Mouse (Mus musculus): ENCODE data around the gene Ctcf. TPM values are rescaled to one million over a fixed set of nuclear protein-coding genes. Genes with fewer than 3 reads are reported as not detected.

The Ctcf gene
- polyA plus RNA-seq, 2 experiments: 48.1 to 97.8 TPM

- 82% methylated on average over 4 of the region's 4 CpGs for WGBS
- Histone ChIP-seq H3K9me3 (ENCODE audit: control insufficient read depth, low read length) (no peaks in the 10 kb centered on the region), H3K27ac (replicated peaks; ENCODE audit: low read depth, low read length) (no peak overlapping the region), H3K4me2 (replicated peaks; ENCODE audit: low read depth, low read length, severe bottlenecking) (no peak overlapping the region), H3K4me1 (ENCODE audit: control insufficient read depth, insufficient read depth, low read length) (peaks cover 25% of the 10 kb centered on the region), H3K36me3 (ENCODE audit: control insufficient read depth, insufficient read depth, low read length) (peaks cover 59% of the 10 kb centered on the region), H3K4me3 (replicated peaks; ENCODE audit: low read length) (no peak overlapping the region), H3K27me3 (ENCODE audit: control insufficient read depth, insufficient read depth, low read length) (no peaks in the 10 kb centered on the region), H3K9ac (ENCODE audit: low read depth, low read length, severe bottlenecking) (no peak overlapping the region)
- no peak for DNase-seq (ENCODE audit: low spot score)
- ATAC-seq (ENCODE audit: low FRiP score, low read depth): no peak
- TF ChIP-seq POLR2A (IDR thresholded peaks at IDR 0.05; ENCODE audit: borderline replicate concordance, extremely low read depth, insufficient read depth, insufficient read length): no peak
Measured at GRCm38 (mm10) chr8:105621841-105622240, 14.5 kb upstream of the Ctcf start.

GRCm38 (mm10) chr8:105622421-105622920, 13.9 kb upstream of the Ctcf start:
- no peak for TF ChIP-seq POLR2A (IDR thresholded peaks at IDR 0.05; ENCODE audit: borderline replicate concordance, extremely low read depth, insufficient read depth, insufficient read length)
- H3K36me3 ChIP-seq (ENCODE audit: control insufficient read depth, insufficient read depth, low read length): peaks cover 53% of the 10 kb centered on the region
- no peaks in the 10 kb centered on the region for H3K9me3 ChIP-seq (ENCODE audit: control insufficient read depth, low read length)
- no peak overlapping the region for H3K4me3 ChIP-seq (replicated peaks; ENCODE audit: low read length)
- peaks cover 25% of the 10 kb centered on the region for H3K4me1 ChIP-seq (ENCODE audit: control insufficient read depth, insufficient read depth, low read length)
- H3K9ac ChIP-seq (ENCODE audit: low read depth, low read length, severe bottlenecking): no peak overlapping the region
- peak; percentile 88 for ATAC-seq (ENCODE audit: low FRiP score, low read depth)
- peak; percentile 96 for DNase-seq (ENCODE audit: low spot score)
- no peaks in the 10 kb centered on the region for H3K27me3 ChIP-seq (ENCODE audit: control insufficient read depth, insufficient read depth, low read length)
- H3K27ac ChIP-seq (replicated peaks; ENCODE audit: low read depth, low read length): 0 out of 2 replicates have a peak overlapping the region, but pooled peaks have one; percentile 6
- WGBS: 2% methylated on average over 8 of the region's 8 CpGs
- H3K4me2 ChIP-seq (replicated peaks; ENCODE audit: low read depth, low read length, severe bottlenecking): no peak overlapping the region

GRCm38 (mm10) chr8:105623118-105623517, 13.2 kb upstream of the Ctcf start:
- Histone ChIP-seq H3K36me3 (ENCODE audit: control insufficient read depth, insufficient read depth, low read length) (peaks cover 47% of the 10 kb centered on the region), H3K9ac (ENCODE audit: low read depth, low read length, severe bottlenecking) (no peak overlapping the region), H3K27me3 (ENCODE audit: control insufficient read depth, insufficient read depth, low read length) (no peaks in the 10 kb centered on the region), H3K9me3 (ENCODE audit: control insufficient read depth, low read length) (no peaks in the 10 kb centered on the region), H3K4me2 (replicated peaks; ENCODE audit: low read depth, low read length, severe bottlenecking) (no peak overlapping the region), H3K27ac (replicated peaks; ENCODE audit: low read depth, low read length) (peak overlapping the region; percentile 6; the same call in 1 of the 2 replicates), H3K4me3 (replicated peaks; ENCODE audit: low read length) (no peak overlapping the region), H3K4me1 (ENCODE audit: control insufficient read depth, insufficient read depth, low read length) (peaks cover 25% of the 10 kb centered on the region)
- ATAC-seq (ENCODE audit: low FRiP score, low read depth): no peak
- WGBS: 11% methylated on average over 5 of the region's 5 CpGs
- no peak for TF ChIP-seq POLR2A (IDR thresholded peaks at IDR 0.05; ENCODE audit: borderline replicate concordance, extremely low read depth, insufficient read depth, insufficient read length)
- DNase-seq (ENCODE audit: low spot score): no peak

GRCm38 (mm10) chr8:105623679-105624245, 12.6 kb upstream of the Ctcf start:
- Histone ChIP-seq H3K36me3 (ENCODE audit: control insufficient read depth, insufficient read depth, low read length) (peaks cover 40% of the 10 kb centered on the region), H3K4me2 (replicated peaks; ENCODE audit: low read depth, low read length, severe bottlenecking) (no peak overlapping the region), H3K9me3 (ENCODE audit: control insufficient read depth, low read length) (no peaks in the 10 kb centered on the region), H3K9ac (ENCODE audit: low read depth, low read length, severe bottlenecking) (no peak overlapping the region), H3K27me3 (ENCODE audit: control insufficient read depth, insufficient read depth, low read length) (no peaks in the 10 kb centered on the region), H3K27ac (replicated peaks; ENCODE audit: low read depth, low read length) (peak overlapping the region; percentile 6; the same call in 1 of the 2 replicates), H3K4me1 (ENCODE audit: control insufficient read depth, insufficient read depth, low read length) (peaks cover 25% of the 10 kb centered on the region), H3K4me3 (replicated peaks; ENCODE audit: low read length) (no peak overlapping the region)
- ATAC-seq (ENCODE audit: low FRiP score, low read depth) (no peak), DNase-seq (ENCODE audit: low spot score) (no peak)
- 24% methylated on average over 7 of the region's 7 CpGs for WGBS
- no peak for TF ChIP-seq POLR2A (IDR thresholded peaks at IDR 0.05; ENCODE audit: borderline replicate concordance, extremely low read depth, insufficient read depth, insufficient read length)

GRCm38 (mm10) chr8:105624401-105624800, 12.0 kb upstream of the Ctcf start:
- no peak for ATAC-seq (ENCODE audit: low FRiP score, low read depth)
- H3K4me1 ChIP-seq (ENCODE audit: control insufficient read depth, insufficient read depth, low read length): peaks cover 25% of the 10 kb centered on the region
- peak overlapping the region; percentile 71 for H3K27ac ChIP-seq (replicated peaks; ENCODE audit: low read depth, low read length)
- H3K36me3 ChIP-seq (ENCODE audit: control insufficient read depth, insufficient read depth, low read length): peaks cover 34% of the 10 kb centered on the region
- no peak for DNase-seq (ENCODE audit: low spot score)
- no peak overlapping the region for H3K4me2 ChIP-seq (replicated peaks; ENCODE audit: low read depth, low read length, severe bottlenecking)
- H3K9me3 ChIP-seq (ENCODE audit: control insufficient read depth, low read length): no peaks in the 10 kb centered on the region
- WGBS: 46% methylated on average over 3 of the region's 3 CpGs
- no peak overlapping the region for H3K4me3 ChIP-seq (replicated peaks; ENCODE audit: low read length)
- H3K27me3 ChIP-seq (ENCODE audit: control insufficient read depth, insufficient read depth, low read length): no peaks in the 10 kb centered on the region
- TF ChIP-seq POLR2A (IDR thresholded peaks at IDR 0.05; ENCODE audit: borderline replicate concordance, extremely low read depth, insufficient read depth, insufficient read length): no peak
- no peak overlapping the region for H3K9ac ChIP-seq (ENCODE audit: low read depth, low read length, severe bottlenecking)
